Mouse (Mus musculus) retina, postnatal 1 day (tissue): ENCODE data around the gene Tgm1.

Source experiments
- DNase-seq: peaks from one replicate; pipeline ENCODE4 v3.0.0-alpha.2; 2012

The Tgm1 gene

GRCm38 (mm10) chr14:55713729-55714122 lies at the start of gene Tgm1:
Gene Tgm1 (minus strand): TSS chr14:55713926.
- DNase-seq, result no peak

GRCm38 (mm10) chr14:55763166-55763565 lies 49.4 kb upstream of the Tgm1 start:
- no peak for DNase-seq

- peak; percentile 74 for DNase-seq
Measured at GRCm38 (mm10) chr14:55762001-55762821, 48.5 kb upstream of the Tgm1 start.

- no peak for DNase-seq
Measured at GRCm38 (mm10) chr14:55761163-55761562, 47.4 kb upstream of the Tgm1 start, which contains the start of gene Ltb4r2. Gene Ltb4r2 (plus strand): TSS chr14:55761428.

GRCm38 (mm10) chr14:55760156-55760555 lies 46.4 kb upstream of the Tgm1 start:
- peak; percentile 89 for DNase-seq

GRCm38 (mm10) chr14:55758363-55758784 lies 44.6 kb upstream of the Tgm1 start, which contains the start of gene Cideb:
Gene Cideb (minus strand): TSS chr14:55758458.
- peak; percentile 83 for DNase-seq

- no peak for DNase-seq
Measured at GRCm38 (mm10) chr14:55757566-55757965, 43.8 kb upstream of the Tgm1 start.

GRCm38 (mm10) chr14:55747051-55747847 lies 33.5 kb upstream of the Tgm1 start:
- DNase-seq, result no peak

GRCm38 (mm10) chr14:55745861-55746237 lies 32.1 kb upstream of the Tgm1 start:
- DNase-seq, result no peak

- peak; percentile 92 for DNase-seq
Measured at GRCm38 (mm10) chr14:55745180-55745860, 31.6 kb upstream of the Tgm1 start, which contains the start of the genes Dhrs1 and Nop9. Gene Dhrs1 (minus strand): TSS chr14:55745690. Gene Nop9 (plus strand): TSS chr14:55745693.

GRCm38 (mm10) chr14:55743711-55744110 lies 30.0 kb upstream of the Tgm1 start:
- DNase-seq, result peak; percentile 85

GRCm38 (mm10) chr14:55737086-55737687 lies 23.5 kb upstream of the Tgm1 start:
- no peak for DNase-seq

GRCm38 (mm10) chr14:55735758-55736157 lies 22.0 kb upstream of the Tgm1 start:
- DNase-seq, result no peak

GRCm38 (mm10) chr14:55735334-55735733 lies 21.6 kb upstream of the Tgm1 start:
- DNase-seq, result no peak

GRCm38 (mm10) chr14:55734869-55735268 lies 21.1 kb upstream of the Tgm1 start:
- no peak for DNase-seq

GRCm38 (mm10) chr14:55733889-55734288 lies 20.2 kb upstream of the Tgm1 start:
- no peak for DNase-seq

GRCm38 (mm10) chr14:55730531-55731032 lies 16.9 kb upstream of the Tgm1 start:
- DNase-seq, result peak; percentile 18

GRCm38 (mm10) chr14:55730116-55730515 lies 16.4 kb upstream of the Tgm1 start:
- no peak for DNase-seq

- no peak for DNase-seq
Measured at GRCm38 (mm10) chr14:55727889-55728685, 14.4 kb upstream of the Tgm1 start.

- DNase-seq, result no peak
Measured at GRCm38 (mm10) chr14:55726261-55726660, 12.5 kb upstream of the Tgm1 start.

GRCm38 (mm10) chr14:55724411-55724871 lies 10.7 kb upstream of the Tgm1 start:
- DNase-seq, result no peak
